In genomic region chr5:29434228-29434871, GRCm38 (mm10) we compare ENCODE assay signal across 7 mouse cellular contexts. TPM values are rescaled to one million over a fixed set of nuclear protein-coding genes. Genes with fewer than 3 reads are reported as not detected.
DNase-seq lines count a peak whose midpoint lies in the region; ATAC-seq lines count a peak whose summit lies in the region.

Nom1 (plus strand) TSS chr5:29434664.

- 0 out of 2 replicates have a peak within 1 kb of the TSS, but pooled peaks have one; percentile 48 for H3K27ac ChIP-seq in embryonic facial prominence, embryonic 11.5 days (replicated peaks; ENCODE audit: low read depth, low read length)
- H3K27ac ChIP-seq in limb, embryonic 10.5 days: peak within 1 kb of the TSS; percentile 87
- peak within 1 kb of the TSS; percentile 69 for H3K27ac ChIP-seq in midbrain, embryonic 13.5 days

- H3K27me3 ChIP-seq in embryonic facial prominence, embryonic 11.5 days (ENCODE audit: control insufficient read depth, insufficient read depth, low read length): no peaks in the 10 kb centered on the region
- 0 out of 2 replicates have a peak, but pooled peaks cover 7% of the 10 kb centered on the region for H3K27me3 ChIP-seq in limb, embryonic 10.5 days (ENCODE audit: low read depth, poor library complexity, severe bottlenecking)
- H3K27me3 ChIP-seq in midbrain, embryonic 13.5 days: peaks cover 20% of the 10 kb centered on the region

- WGBS in embryonic facial prominence, embryonic 11.5 days: 4% methylated on average over 29 of the region's 29 CpGs
- 4% methylated on average over 29 of the region's 29 CpGs for WGBS in limb, embryonic 10.5 days
- 5% methylated on average over 29 of the region's 29 CpGs for WGBS in midbrain, embryonic 13.5 days

- peak within 1 kb of the TSS; percentile 83 for H3K4me2 ChIP-seq in embryonic facial prominence, embryonic 11.5 days (ENCODE audit: low read depth, low read length)
- H3K4me2 ChIP-seq in midbrain, embryonic 13.5 days (replicated peaks): peak within 1 kb of the TSS; percentile 100

- peak; percentile 91 for DNase-seq in adrenal gland, postnatal 14 days
- DNase-seq in embryonic facial prominence, embryonic 11.5 days (ENCODE audit: low spot score): peak; percentile 95
- DNase-seq in kidney, adult 11 months: peak; percentile 88
- peak; percentile 93 for DNase-seq in limb, embryonic 10.5 days (ENCODE audit: low spot score)
- DNase-seq in spleen, adult 12 weeks (ENCODE audit: low spot score): peak; percentile 82

- H3K9ac ChIP-seq in embryonic facial prominence, embryonic 11.5 days (replicated peaks; ENCODE audit: low read length): peak within 1 kb of the TSS; percentile 82
- H3K9ac ChIP-seq in midbrain, embryonic 13.5 days (replicated peaks): peak within 1 kb of the TSS; percentile 84

- no peaks in the 10 kb centered on the region for H3K36me3 ChIP-seq in embryonic facial prominence, embryonic 11.5 days (replicated peaks; ENCODE audit: control insufficient read depth, insufficient read depth, low read depth, low read length)
- peaks cover 36% of the 10 kb centered on the region for H3K36me3 ChIP-seq in limb, embryonic 10.5 days
- peaks cover 30% of the 10 kb centered on the region for H3K36me3 ChIP-seq in midbrain, embryonic 13.5 days

- H3K4me3 ChIP-seq in embryonic facial prominence, embryonic 11.5 days (ENCODE audit: low read depth, low read length): peak within 1 kb of the TSS; percentile 83
- peak within 1 kb of the TSS; percentile 97 for H3K4me3 ChIP-seq in limb, embryonic 10.5 days
- H3K4me3 ChIP-seq in midbrain, embryonic 13.5 days (replicated peaks): peak within 1 kb of the TSS; percentile 95

- no peaks in the 10 kb centered on the region for H3K9me3 ChIP-seq in embryonic facial prominence, embryonic 11.5 days (replicated peaks; ENCODE audit: control insufficient read depth, low read length)
- no peaks in the 10 kb centered on the region for H3K9me3 ChIP-seq in limb, embryonic 10.5 days (replicated peaks)
- no peaks in the 10 kb centered on the region for H3K9me3 ChIP-seq in midbrain, embryonic 13.5 days

- peak; percentile 97 for ATAC-seq in embryonic facial prominence, embryonic 11.5 days (replicated peaks; ENCODE audit: insufficient number of reproducible peaks, low FRiP score, low TSS enrichment, low read depth)
- peak; percentile 93 for ATAC-seq in granulocyte monocyte progenitor cell, adult 5-6 weeks (replicated peaks; ENCODE audit: poor library complexity, severe bottlenecking)
- ATAC-seq in midbrain, embryonic 13.5 days: peak; percentile 99

- no peaks in the 10 kb centered on the region for H3K4me1 ChIP-seq in embryonic facial prominence, embryonic 11.5 days (ENCODE audit: control insufficient read depth, insufficient read depth, low read length)
- peaks cover 24% of the 10 kb centered on the region for H3K4me1 ChIP-seq in limb, embryonic 10.5 days
- peaks cover 34% of the 10 kb centered on the region for H3K4me1 ChIP-seq in midbrain, embryonic 13.5 days (replicated peaks)

RNA-seq across cellular contexts. Expression of gene Nom1, which starts in this region (rescaled TPM):
- 27.7 and 32.4 TPM in 2 replicates for total RNA-seq in adrenal gland, postnatal 14 days (2021)
- 24.2 and 25.3 TPM in 2 replicates for polyA plus RNA-seq in embryonic facial prominence, embryonic 11.5 days (2014; fragmentation: Nextera tagmentation; extraction: Ambion mirVana)
- total RNA-seq in granulocyte monocyte progenitor cell, adult 5-6 weeks (2014; fragmentation: Nextera tagmentation): 15.4 and 31.0 TPM in 2 replicates
- total RNA-seq in granulocyte monocyte progenitor cell, adult 5-6 weeks (2017): 14.3 and 23.8 TPM in 2 replicates
- 40.0 and 40.4 TPM in 2 replicates for polyA plus RNA-seq in limb, embryonic 10.5 days (2016; fragmentation: Nextera tagmentation; extraction: Ambion mirVana)
- polyA plus RNA-seq in midbrain, embryonic 13.5 days (2015; fragmentation: Nextera tagmentation; extraction: Ambion mirVana): 19.2 and 20.8 TPM in 2 replicates

Comparison
In these comparisons a context has a peak if more than half of its experiments do, and no peak if none do; other contexts are left out.
1. Peak in every context shown above with its lines: DNase-seq, ATAC-seq, H3K4me3 ChIP-seq and H3K27ac ChIP-seq.